Mouse (Mus musculus) neural tube, embryonic 13.5 days (tissue): ENCODE data around the gene Eif2d. TPM values are rescaled to one million over a fixed set of nuclear protein-coding genes. Genes with fewer than 3 reads are reported as not detected.
A peak's percentile ranks its signal among the peaks of the same experiment; 100 is the strongest.

ENCODE experiments used
- ATAC-seq: fragments of 200-750 bp; cut with Nextera tagmentation; 2 replicates; pipeline ENCODE4 v1.8.0; 2017; ENCODE audit warnings: low read depth, mild to moderate bottlenecking, moderate TSS enrichment, moderate library complexity
- H3K27ac ChIP-seq: fragments of 300-500 bp; sonication (generic); replicated peaks from 2 replicates; pipeline ENCODE4 v1.5.1; 2015; ENCODE audit warnings: moderate library complexity, mild to moderate bottlenecking, inconsistent platforms
- H3K27me3 ChIP-seq: fragments of 300-500 bp; sonication (generic); 2 replicates; pipeline ENCODE4 v1.6.1; 2015; ENCODE audit warnings: mild to moderate bottlenecking, inconsistent platforms
- H3K36me3 ChIP-seq: fragments of 300-500 bp; sonication (generic); 2 replicates; pipeline ENCODE4 v1.6.1; 2015; ENCODE audit warnings: mild to moderate bottlenecking, inconsistent platforms
- H3K4me1 ChIP-seq: fragments of 300-500 bp; sonication (generic); replicated peaks from 2 replicates; pipeline ENCODE4 v1.6.1; 2015; ENCODE audit warnings: inconsistent platforms
- H3K4me2 ChIP-seq: fragments of 300-500 bp; sonication (generic); 2 replicates; pipeline ENCODE4 v1.6.1; 2015; ENCODE audit warnings: inconsistent platforms, mild to moderate bottlenecking, moderate library complexity
- H3K4me3 ChIP-seq: fragments of 300-500 bp; sonication (generic); 2 replicates; pipeline ENCODE4 v1.5.1; 2015; ENCODE audit warnings: mild to moderate bottlenecking, inconsistent platforms
- H3K9ac ChIP-seq: fragments of 300-500 bp; sonication (generic); 2 replicates; pipeline ENCODE4 v1.6.1; 2015; ENCODE audit warnings: moderate library complexity, mild to moderate bottlenecking, inconsistent platforms
- H3K9me3 ChIP-seq: fragments of 300-500 bp; sonication (generic); 2 replicates; pipeline ENCODE4 v1.6.1; 2016; ENCODE audit warnings: inconsistent platforms
- WGBS: fragments of 180-500 bp; shearing (Covaris S2); methylation state at CpG from one replicate; pipeline ENCODE4 v1.1.7; 2015; 5-methylcytosine and 5-hydroxymethylcytosine counted together
- polyA plus RNA-seq: library from polyadenylated mRNA; unstranded; fragments of >200 nt; fragmentation: Nextera tagmentation; extraction: Ambion mirVana; gene quantifications from 2 replicates; pipeline ENCODE4 v1.2.1, GENCODE M21; 2015

Eif2d gene
- polyA plus RNA-seq, 1 experiment from 2014 or later: 47.9 TPM

- WGBS: 87% methylated on average over 5 of the region's 5 CpGs
- no peak for ATAC-seq
These were observed 35.7 kb downstream of the Eif2d start for GRCm38 (mm10) chr1:131188655-131189054.

GRCm38 (mm10) chr1:131193746-131194145 lies 40.8 kb downstream of the Eif2d start:
- H3K36me3 ChIP-seq: no peaks in the 10 kb centered on the region
- H3K4me2 ChIP-seq: no peak overlapping the region
- ATAC-seq: no peak
- no peaks in the 10 kb centered on the region for H3K9me3 ChIP-seq
- no peaks in the 10 kb centered on the region for H3K4me1 ChIP-seq
- H3K27ac ChIP-seq: no peak overlapping the region
- WGBS: 75% methylated on average over 3 of the region's 3 CpGs
- H3K27me3 ChIP-seq: no peaks in the 10 kb centered on the region
- no peak overlapping the region for H3K4me3 ChIP-seq
- no peak overlapping the region for H3K9ac ChIP-seq

More at GRCm38 (mm10) chr1:131188655-131189054, 35.7 kb downstream of the Eif2d start:
- no peak overlapping the region for H3K27ac ChIP-seq
- no peaks in the 10 kb centered on the region for H3K27me3 ChIP-seq
- H3K4me1 ChIP-seq: no peaks in the 10 kb centered on the region
- no peak overlapping the region for H3K4me2 ChIP-seq
- H3K9ac ChIP-seq: no peak overlapping the region
- no peak overlapping the region for H3K4me3 ChIP-seq
- H3K36me3 ChIP-seq: no peaks in the 10 kb centered on the region
- no peaks in the 10 kb centered on the region for H3K9me3 ChIP-seq

- no peak for ATAC-seq
- H3K9ac ChIP-seq: no peak overlapping the region
- H3K4me2 ChIP-seq: no peak overlapping the region
- WGBS: 83% methylated on average over 7 of the region's 7 CpGs
- H3K36me3 ChIP-seq: no peaks in the 10 kb centered on the region
- no peak overlapping the region for H3K4me3 ChIP-seq
- no peak overlapping the region for H3K27ac ChIP-seq
- H3K27me3 ChIP-seq: no peaks in the 10 kb centered on the region
- H3K9me3 ChIP-seq: no peaks in the 10 kb centered on the region
- no peaks in the 10 kb centered on the region for H3K4me1 ChIP-seq
These were observed 42.7 kb downstream of the Eif2d start for GRCm38 (mm10) chr1:131195653-131196052.

- no peak overlapping the region for H3K4me2 ChIP-seq
- WGBS: 71% methylated on average over 2 of the region's 2 CpGs
- no peak overlapping the region for H3K27ac ChIP-seq
- no peak for ATAC-seq
- H3K4me3 ChIP-seq: no peak overlapping the region
- no peaks in the 10 kb centered on the region for H3K27me3 ChIP-seq
- no peaks in the 10 kb centered on the region for H3K36me3 ChIP-seq
- no peaks in the 10 kb centered on the region for H3K9me3 ChIP-seq
- H3K4me1 ChIP-seq: no peaks in the 10 kb centered on the region
- H3K9ac ChIP-seq: no peak overlapping the region
These were observed 43.1 kb downstream of the Eif2d start for GRCm38 (mm10) chr1:131196107-131196506.

- Histone ChIP-seq H3K9me3 (no peaks in the 10 kb centered on the region), H3K4me3 (no peak overlapping the region), H3K27ac (no peak overlapping the region), H3K27me3 (no peaks in the 10 kb centered on the region), H3K4me1 (no peaks in the 10 kb centered on the region), H3K36me3 (no peaks in the 10 kb centered on the region), H3K9ac (no peak overlapping the region), H3K4me2 (no peak overlapping the region)
- 77% methylated on average over 9 of the region's 9 CpGs for WGBS
- ATAC-seq: no peak
These were observed 45.5 kb downstream of the Eif2d start for GRCm38 (mm10) chr1:131198417-131198960.

GRCm38 (mm10) chr1:131199118-131199821 lies 46.3 kb downstream of the Eif2d start:
- Histone ChIP-seq H3K9me3 (no peaks in the 10 kb centered on the region), H3K27ac (no peak overlapping the region), H3K36me3 (no peaks in the 10 kb centered on the region), H3K4me2 (no peak overlapping the region), H3K4me1 (no peaks in the 10 kb centered on the region), H3K4me3 (no peak overlapping the region), H3K27me3 (no peaks in the 10 kb centered on the region), H3K9ac (no peak overlapping the region)
- 84% methylated on average over 18 of the region's 18 CpGs for WGBS
- no peak for ATAC-seq

GRCm38 (mm10) chr1:131199976-131200375 lies 47.0 kb downstream of the Eif2d start:
- 60% methylated on average over 12 of the region's 12 CpGs for WGBS
- no peak for ATAC-seq
- no peaks in the 10 kb centered on the region for H3K36me3 ChIP-seq
- no peak overlapping the region for H3K4me3 ChIP-seq
- H3K27ac ChIP-seq: no peak overlapping the region
- no peak overlapping the region for H3K4me2 ChIP-seq
- no peak overlapping the region for H3K9ac ChIP-seq
- H3K27me3 ChIP-seq: no peaks in the 10 kb centered on the region
- no peaks in the 10 kb centered on the region for H3K9me3 ChIP-seq
- H3K4me1 ChIP-seq: no peaks in the 10 kb centered on the region

GRCm38 (mm10) chr1:131200588-131200987 lies 47.6 kb downstream of the Eif2d start:
- Histone ChIP-seq H3K9ac (no peak overlapping the region), H3K4me1 (no peaks in the 10 kb centered on the region), H3K36me3 (no peaks in the 10 kb centered on the region), H3K9me3 (no peaks in the 10 kb centered on the region), H3K4me2 (no peak overlapping the region), H3K4me3 (no peak overlapping the region), H3K27ac (no peak overlapping the region), H3K27me3 (no peaks in the 10 kb centered on the region)
- 77% methylated on average over 10 of the region's 10 CpGs for WGBS
- no peak for ATAC-seq

GRCm38 (mm10) chr1:131201391-131201790 lies 48.4 kb downstream of the Eif2d start:
- Histone ChIP-seq H3K27ac (no peak overlapping the region), H3K36me3 (no peaks in the 10 kb centered on the region), H3K4me1 (no peaks in the 10 kb centered on the region), H3K9me3 (no peaks in the 10 kb centered on the region), H3K27me3 (no peaks in the 10 kb centered on the region), H3K4me3 (no peak overlapping the region), H3K9ac (no peak overlapping the region), H3K4me2 (no peak overlapping the region)
- WGBS: 82% methylated on average over 4 of the region's 4 CpGs
- no peak for ATAC-seq

- H3K4me1 ChIP-seq: no peaks in the 10 kb centered on the region
- no peaks in the 10 kb centered on the region for H3K9me3 ChIP-seq
- 84% methylated on average over 8 of the region's 8 CpGs for WGBS
- H3K36me3 ChIP-seq: no peaks in the 10 kb centered on the region
- no peak for ATAC-seq
- H3K9ac ChIP-seq: no peak overlapping the region
- no peak overlapping the region for H3K27ac ChIP-seq
- H3K27me3 ChIP-seq: no peaks in the 10 kb centered on the region
- H3K4me2 ChIP-seq: no peak overlapping the region
- H3K4me3 ChIP-seq: no peak overlapping the region
These were observed 51.5 kb downstream of the Eif2d start for GRCm38 (mm10) chr1:131204461-131204860.

GRCm38 (mm10) chr1:131206342-131206741 lies 53.4 kb downstream of the Eif2d start:
- WGBS: 87% methylated on average over 5 of the region's 5 CpGs
- no peak overlapping the region for H3K9ac ChIP-seq
- no peak overlapping the region for H3K4me2 ChIP-seq
- ATAC-seq: no peak
- no peak overlapping the region for H3K4me3 ChIP-seq
- no peaks in the 10 kb centered on the region for H3K36me3 ChIP-seq
- H3K27me3 ChIP-seq: no peaks in the 10 kb centered on the region
- H3K27ac ChIP-seq: no peak overlapping the region
- no peaks in the 10 kb centered on the region for H3K4me1 ChIP-seq
- no peaks in the 10 kb centered on the region for H3K9me3 ChIP-seq

- Histone ChIP-seq H3K9ac (no peak overlapping the region), H3K9me3 (no peaks in the 10 kb centered on the region), H3K27ac (no peak overlapping the region), H3K4me3 (no peak overlapping the region), H3K27me3 (no peaks in the 10 kb centered on the region), H3K4me2 (no peak overlapping the region), H3K36me3 (no peaks in the 10 kb centered on the region), H3K4me1 (no peaks in the 10 kb centered on the region)
- ATAC-seq: peak; percentile 62
- WGBS: 8% methylated on average over 5 of the region's 5 CpGs
These were observed 54.5 kb downstream of the Eif2d start for GRCm38 (mm10) chr1:131207531-131207930.

GRCm38 (mm10) chr1:131208081-131208480 lies 55.1 kb downstream of the Eif2d start:
- no peaks in the 10 kb centered on the region for H3K27me3 ChIP-seq
- H3K4me2 ChIP-seq: no peak overlapping the region
- H3K36me3 ChIP-seq: no peaks in the 10 kb centered on the region
- ATAC-seq: no peak
- no peaks in the 10 kb centered on the region for H3K4me1 ChIP-seq
- no peak overlapping the region for H3K9ac ChIP-seq
- no peak overlapping the region for H3K4me3 ChIP-seq
- H3K27ac ChIP-seq: no peak overlapping the region
- H3K9me3 ChIP-seq: no peaks in the 10 kb centered on the region
- WGBS: 89% methylated on average over 5 of the region's 5 CpGs
